Mouse (Mus musculus) kidney, adult 2 months (tissue): ENCODE measurements at regions not wholly inside any gene's neighbourhood (a gene's known extent, or its start where the extent isn't known, plus 50 kb on each side); places are given as distances from the start of the nearest gene placed in this dataset.

Experiments
- CTCF ChIP-seq: fragments of 200-500 bp; conservative IDR thresholded peaks from 2 replicates; pipeline ENCODE4 v1.5.1; 2011; ENCODE audit warnings: low read depth, mild to moderate bottlenecking, control low read depth, low read length, moderate library complexity, mixed read lengths; ENCODE audit not compliant: insufficient read depth, insufficient read length
- POLR2A ChIP-seq: fragments of 200-500 bp; IDR thresholded peaks from one replicate; pipeline ENCODE4 v1.6.1; 2011; ENCODE audit warnings: low read depth, low read length, control low read depth

GRCm38 (mm10) chr4:52733141-52733540, 81.3 kb upstream of the Olfr275 start:
- no peak for TF ChIP-seq CTCF
- no peak for TF ChIP-seq POLR2A
